Mouse (Mus musculus) forebrain, embryonic 16.5 days (tissue): Measurements from ENCODE around the gene 1700001K19Rik. TPM values are rescaled to one million over a fixed set of nuclear protein-coding genes. Genes with fewer than 3 reads are reported as not detected.

Source experiments
- ATAC-seq: fragments of 200-750 bp; cut with Nextera tagmentation; 2 replicates; pipeline ENCODE4 v1.8.0; 2017; ENCODE audit warnings: mild to moderate bottlenecking, moderate library complexity
- H3K27ac ChIP-seq: fragments of 300-500 bp; sonication (generic); 2 replicates; pipeline ENCODE4 v1.5.1; 2014; ENCODE audit warnings: low read length, control low read depth
- H3K27me3 ChIP-seq: fragments of 300-500 bp; sonication (generic); replicated peaks from 2 replicates; pipeline ENCODE4 v1.6.1; 2014; ENCODE audit warnings: low read length; ENCODE audit not compliant: control insufficient read depth, insufficient read depth
- H3K36me3 ChIP-seq: fragments of 300-500 bp; sonication (generic); 2 replicates; pipeline ENCODE4 v1.6.1; 2014; ENCODE audit not compliant: control insufficient read depth, insufficient read depth
- H3K4me1 ChIP-seq: fragments of 300-500 bp; sonication (generic); replicated peaks from 2 replicates; pipeline ENCODE4 v1.6.1; 2014; ENCODE audit warnings: low read length; ENCODE audit not compliant: control insufficient read depth, insufficient read depth
- H3K4me2 ChIP-seq: fragments of 300-500 bp; sonication (generic); 2 replicates; pipeline ENCODE4 v1.6.1; 2014; ENCODE audit warnings: mild to moderate bottlenecking, low read length, control low read depth
- H3K4me3 ChIP-seq: fragments of 300-500 bp; sonication (generic); replicated peaks from 2 replicates; pipeline ENCODE4 v1.5.1; 2014; ENCODE audit warnings: mild to moderate bottlenecking, low read length, control low read depth
- H3K9ac ChIP-seq: fragments of 300-500 bp; sonication (generic); replicated peaks from 2 replicates; pipeline ENCODE4 v1.6.1; 2014; ENCODE audit warnings: low read depth, low read length, control low read depth
- H3K9me3 ChIP-seq: fragments of 300-500 bp; sonication (generic); 2 replicates; pipeline ENCODE4 v1.6.1; 2016; ENCODE audit warnings: low read length; ENCODE audit not compliant: control insufficient read depth
- WGBS: fragments of 180-500 bp; shearing (Covaris S2); extraction: QIAGEN DNeasy Blood & Tissue Kit; methylation state at CpG from one replicate; pipeline ENCODE4 v1.1.7; 2014; 5-methylcytosine and 5-hydroxymethylcytosine counted together
- polyA plus RNA-seq: library from polyadenylated mRNA; unstranded; fragments of >200 nt; fragmentation: Nextera tagmentation; extraction: Ambion mirVana; gene quantifications from 2 replicates; pipeline ENCODE4 v1.2.1, GENCODE M21; 2015

1700001K19Rik gene
- 0.23 and 0.26 TPM in 2 replicates for polyA plus RNA-seq

- H3K27ac ChIP-seq = no peak within 1 kb of the TSS
- no peaks in the 10 kb centered on the region for H3K9me3 ChIP-seq
- H3K36me3 ChIP-seq = 0 out of 2 replicates have a peak, but pooled peaks cover 4% of the 10 kb centered on the region
- H3K9ac ChIP-seq = no peak within 1 kb of the TSS
- no peaks in the 10 kb centered on the region for H3K27me3 ChIP-seq
- H3K4me2 ChIP-seq = no peak within 1 kb of the TSS
- 78% methylated on average over 9 of the region's 9 CpGs for WGBS
- no peak for ATAC-seq
- no peaks in the 10 kb centered on the region; the same call in 1 of the 2 replicates for H3K4me1 ChIP-seq
- no peak within 1 kb of the TSS for H3K4me3 ChIP-seq
Measured at GRCm38 (mm10) chr12:110682561-110683299, at the start of gene 1700001K19Rik. Gene 1700001K19Rik (minus strand): TSS chr12:110682619.

DNA sequence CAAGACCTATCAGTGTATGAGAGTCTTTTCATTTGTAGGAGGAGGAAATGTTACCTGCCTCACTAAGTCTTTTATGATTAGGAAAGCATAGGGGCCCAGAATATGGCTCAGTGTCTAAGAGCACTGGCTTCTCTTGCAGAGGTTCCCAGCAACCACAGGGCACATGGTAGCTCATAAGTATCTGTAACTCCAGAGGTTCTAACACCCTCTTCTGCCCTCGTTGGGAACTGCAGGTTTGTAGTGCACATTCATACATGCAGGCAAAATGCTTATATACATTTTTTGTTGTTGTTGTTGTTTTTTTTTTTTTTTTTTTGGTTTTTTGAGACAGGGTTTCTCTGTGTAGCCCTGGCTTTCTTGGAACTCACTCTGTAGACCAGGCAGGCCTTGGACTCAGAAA is 44.0 kb upstream of the 1700001K19Rik start:
- no peak overlapping the region for H3K4me2 ChIP-seq
- no peak overlapping the region for H3K27ac ChIP-seq
- WGBS = 71% methylated on average over 1 of the region's 1 CpGs
- H3K36me3 ChIP-seq = no peaks in the 10 kb centered on the region
- H3K27me3 ChIP-seq = no peaks in the 10 kb centered on the region
- H3K4me1 ChIP-seq = no peaks in the 10 kb centered on the region
- H3K4me3 ChIP-seq = no peak overlapping the region
- H3K9ac ChIP-seq = no peak overlapping the region
- H3K9me3 ChIP-seq = no peaks in the 10 kb centered on the region
- ATAC-seq = no peak

DNA sequence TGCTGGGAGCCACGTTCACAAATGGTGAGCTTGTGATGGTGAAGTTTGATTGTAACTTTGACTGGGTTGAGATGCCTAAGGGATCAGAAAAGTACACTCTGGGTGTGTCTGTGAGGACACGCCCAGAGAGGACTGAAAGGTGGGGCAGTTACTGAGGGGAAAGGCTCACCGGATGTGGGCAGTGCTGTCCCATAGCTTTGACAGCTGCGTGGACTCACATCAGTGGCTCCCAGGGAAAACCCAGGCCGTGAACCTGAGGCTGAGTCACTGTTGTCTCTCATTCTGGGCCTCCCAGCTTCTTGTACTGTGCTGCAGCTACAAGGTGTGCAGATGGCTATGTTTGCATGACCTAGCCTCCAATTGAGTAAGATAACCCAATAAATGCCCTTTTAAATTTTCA is 43.1 kb upstream of the 1700001K19Rik start:
- WGBS = 81% methylated on average over 5 of the region's 5 CpGs
- no peak for ATAC-seq
- Histone ChIP-seq H3K4me1 (no peaks in the 10 kb centered on the region), H3K27me3 (no peaks in the 10 kb centered on the region), H3K9me3 (no peaks in the 10 kb centered on the region), H3K9ac (no peak overlapping the region), H3K4me3 (no peak overlapping the region), H3K4me2 (no peak overlapping the region), H3K36me3 (no peaks in the 10 kb centered on the region), H3K27ac (no peak overlapping the region)

GRCm38 (mm10) chr12:110725051-110725450 is 42.6 kb upstream of the 1700001K19Rik start:
- Histone ChIP-seq H3K36me3 (no peaks in the 10 kb centered on the region), H3K27ac (no peak overlapping the region), H3K27me3 (no peaks in the 10 kb centered on the region), H3K9me3 (no peaks in the 10 kb centered on the region), H3K4me3 (no peak overlapping the region), H3K4me2 (no peak overlapping the region), H3K4me1 (no peaks in the 10 kb centered on the region), H3K9ac (no peak overlapping the region)
- 95% methylated on average over 5 of the region's 5 CpGs for WGBS
- no peak for ATAC-seq

DNA sequence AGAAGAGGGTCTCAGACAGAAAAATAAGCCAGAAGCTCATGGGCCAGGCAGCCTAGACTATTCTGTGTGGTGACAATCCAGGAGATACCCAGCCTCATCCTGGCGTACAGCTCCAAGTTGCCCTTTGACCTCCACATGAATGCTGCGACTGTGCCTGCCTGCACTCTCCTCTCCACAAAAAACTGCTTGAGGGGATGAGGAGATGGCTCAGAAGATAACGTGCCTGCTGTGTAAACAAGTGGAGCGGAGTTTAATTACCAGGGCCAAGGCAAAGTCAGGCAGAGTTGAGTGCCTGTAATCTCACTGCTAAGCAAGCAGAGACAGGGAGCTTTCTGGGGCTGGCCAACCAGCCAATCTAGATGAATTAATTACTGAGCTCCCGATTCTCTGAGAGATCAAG is 33.6 kb upstream of the 1700001K19Rik start:
- Histone ChIP-seq H3K9me3 (peaks cover 3% of the 10 kb centered on the region; the same call in 1 of the 2 replicates), H3K9ac (no peak overlapping the region), H3K27me3 (no peaks in the 10 kb centered on the region), H3K4me1 (no peaks in the 10 kb centered on the region), H3K4me2 (no peak overlapping the region), H3K36me3 (no peaks in the 10 kb centered on the region), H3K27ac (no peak overlapping the region), H3K4me3 (no peak overlapping the region)
- WGBS = 44% methylated on average over 5 of the region's 5 CpGs
- ATAC-seq = no peak

DNA sequence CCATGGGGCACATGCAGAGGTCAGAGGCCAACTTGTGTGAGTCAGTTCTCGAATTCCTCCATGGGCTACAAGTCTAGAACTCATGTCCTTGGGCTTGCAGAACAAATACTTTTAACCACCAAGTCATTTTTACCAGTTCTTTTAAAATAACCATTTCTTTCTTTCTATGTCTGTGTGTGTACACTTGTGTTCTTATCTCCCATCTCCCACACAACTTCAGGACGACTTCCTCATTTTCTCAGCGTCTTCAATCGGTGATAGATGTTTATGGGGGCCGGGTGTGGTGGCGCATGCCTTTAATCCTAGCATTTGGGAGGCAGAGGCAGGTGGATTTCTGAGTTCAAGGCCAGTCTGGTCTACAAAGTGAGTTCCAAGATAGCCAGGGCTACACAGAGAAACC is 31.8 kb upstream of the 1700001K19Rik start:
- WGBS = 99% methylated on average over 6 of the region's 6 CpGs
- no peaks in the 10 kb centered on the region for H3K4me1 ChIP-seq
- ATAC-seq = no peak

DNA sequence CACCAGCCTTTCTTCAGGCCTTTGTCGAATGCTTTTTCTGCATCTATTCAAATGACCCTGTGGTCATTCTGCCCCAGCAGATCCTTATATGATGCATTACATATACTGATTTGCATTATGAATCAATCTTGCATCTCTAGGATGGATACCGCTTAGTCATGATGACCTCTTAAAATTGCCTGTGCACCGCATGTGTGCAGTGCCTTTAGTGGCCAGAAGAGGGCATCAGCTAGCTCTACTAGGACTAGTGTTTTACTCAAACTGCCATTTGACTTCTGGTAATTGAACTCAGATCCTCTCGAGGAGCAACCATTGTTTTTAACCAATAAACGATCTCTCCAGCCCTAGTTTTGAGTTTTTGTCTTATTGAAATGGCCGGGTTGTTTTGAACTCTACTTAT is 31.4 kb upstream of the 1700001K19Rik start:
- ATAC-seq = no peak
- no peak overlapping the region for H3K9ac ChIP-seq
- WGBS = 93% methylated on average over 6 of the region's 6 CpGs
- no peaks in the 10 kb centered on the region for H3K36me3 ChIP-seq
- H3K27me3 ChIP-seq = no peaks in the 10 kb centered on the region
- H3K4me1 ChIP-seq = no peaks in the 10 kb centered on the region
- no peak overlapping the region for H3K4me2 ChIP-seq
- peaks cover 3% of the 10 kb centered on the region; the same call in 1 of the 2 replicates for H3K9me3 ChIP-seq
- H3K27ac ChIP-seq = no peak overlapping the region
- H3K4me3 ChIP-seq = no peak overlapping the region

More for the DNA sequence above, 31.8 kb upstream of the 1700001K19Rik start:
- no peak overlapping the region for H3K4me3 ChIP-seq
- peaks cover 3% of the 10 kb centered on the region; the same call in 1 of the 2 replicates for H3K9me3 ChIP-seq
- H3K27ac ChIP-seq = no peak overlapping the region
- H3K36me3 ChIP-seq = no peaks in the 10 kb centered on the region
- H3K27me3 ChIP-seq = no peaks in the 10 kb centered on the region
- H3K4me2 ChIP-seq = no peak overlapping the region
- H3K9ac ChIP-seq = no peak overlapping the region

DNA sequence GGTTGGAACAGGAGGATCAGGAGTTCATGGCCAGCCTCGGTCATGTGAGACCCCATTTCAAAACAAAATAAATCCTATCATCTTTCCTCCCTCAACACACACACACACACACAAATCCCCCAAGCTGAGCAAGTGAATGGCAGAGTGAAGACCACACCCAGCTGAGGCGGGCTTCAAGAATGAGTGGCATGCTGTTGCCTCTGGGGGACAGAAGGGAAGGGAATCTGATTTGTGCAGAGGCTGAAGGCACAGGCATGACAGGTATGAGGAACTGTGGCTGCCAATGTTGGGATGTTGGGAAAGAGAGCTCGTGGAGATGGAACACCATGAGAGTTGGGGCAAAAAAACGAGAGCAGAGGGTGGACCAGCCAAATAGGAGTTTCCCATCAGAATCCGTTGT is 28.9 kb upstream of the 1700001K19Rik start:
- H3K4me2 ChIP-seq = no peak overlapping the region
- H3K27me3 ChIP-seq = no peaks in the 10 kb centered on the region
- no peak overlapping the region for H3K9ac ChIP-seq
- no peak overlapping the region for H3K4me3 ChIP-seq
- ATAC-seq = no peak
- H3K36me3 ChIP-seq = no peaks in the 10 kb centered on the region
- H3K4me1 ChIP-seq = peaks cover 6% of the 10 kb centered on the region; the same call in 1 of the 2 replicates
- 73% methylated on average over 5 of the region's 5 CpGs for WGBS
- H3K27ac ChIP-seq = no peak overlapping the region
- peaks cover 3% of the 10 kb centered on the region; the same call in 1 of the 2 replicates for H3K9me3 ChIP-seq

DNA sequence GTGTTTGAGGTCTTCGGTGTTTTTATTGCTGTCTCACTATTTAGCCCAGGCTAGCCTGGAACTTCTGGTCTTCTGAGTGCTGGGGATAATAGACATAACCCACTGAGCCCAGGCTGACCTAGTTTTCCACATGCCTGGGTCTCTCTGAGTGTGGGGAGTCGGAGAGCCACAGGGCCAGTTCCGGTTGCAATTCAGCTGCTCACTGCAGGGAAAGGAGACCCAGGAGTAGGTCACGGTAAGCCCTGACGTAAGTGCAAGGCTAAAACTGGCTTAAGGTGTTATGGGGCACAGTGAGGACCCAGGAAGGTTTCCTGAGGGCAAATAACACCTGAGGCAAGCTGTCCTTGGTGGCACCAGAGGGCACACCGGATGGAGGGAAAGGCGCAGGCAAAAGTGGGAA is 25.0 kb upstream of the 1700001K19Rik start:
- H3K36me3 ChIP-seq = no peaks in the 10 kb centered on the region
- no peak overlapping the region for H3K9ac ChIP-seq
- no peaks in the 10 kb centered on the region for H3K9me3 ChIP-seq
- H3K4me1 ChIP-seq = peaks cover 8% of the 10 kb centered on the region
- no peak overlapping the region for H3K27ac ChIP-seq
- no peak overlapping the region for H3K4me3 ChIP-seq
- WGBS = 88% methylated on average over 7 of the region's 7 CpGs
- no peak overlapping the region for H3K4me2 ChIP-seq
- no peaks in the 10 kb centered on the region for H3K27me3 ChIP-seq
- ATAC-seq = no peak
